Mouse (Mus musculus): ENCODE data around the gene Specc1l. TPM values are rescaled to one million over a fixed set of nuclear protein-coding genes. Genes with fewer than 3 reads are reported as not detected.

Specc1l gene
- total and polyA plus RNA-seq, 2 experiments from 2014 or later = 23.6 to 37.5 TPM

- no peak for TF ChIP-seq CTCF (IDR thresholded peaks at IDR 0.05)
- Histone ChIP-seq H3K9me3 (ENCODE audit: low read length) (no peaks in the 10 kb centered on the region), H3K4me2 (ENCODE audit: low read depth, low read length, poor library complexity, severe bottlenecking) (no peak overlapping the region), H3K4me1 (ENCODE audit: insufficient read depth, low read length) (no peaks in the 10 kb centered on the region), H3K4me3 (ENCODE audit: low read depth, low read length) (no peak overlapping the region), H3K27ac (ENCODE audit: low read depth, low read length) (no peak overlapping the region), H3K27me3 (ENCODE audit: insufficient read depth, low read length) (no peaks in the 10 kb centered on the region), H3K9ac (replicated peaks; ENCODE audit: low read length, poor library complexity, severe bottlenecking) (no peak overlapping the region), H3K36me3 (ENCODE audit: insufficient read depth, low read length) (peaks cover 3% of the 10 kb centered on the region; the same call in 1 of the 2 replicates)
- ATAC-seq (ENCODE audit: low FRiP score) (no peak), DNase-seq (ENCODE audit: low spot score) (no peak)
- WGBS = 84% methylated on average over 4 of the region's 4 CpGs
These were observed 83.1 kb downstream of the Specc1l start for GRCm38 (mm10) chr10:75294926-75295325.

- Histone ChIP-seq H3K4me2 (ENCODE audit: low read depth, low read length, poor library complexity, severe bottlenecking) (no peak overlapping the region), H3K27ac (ENCODE audit: low read depth, low read length) (no peak overlapping the region), H3K4me1 (ENCODE audit: insufficient read depth, low read length) (no peaks in the 10 kb centered on the region), H3K27me3 (ENCODE audit: insufficient read depth, low read length) (no peaks in the 10 kb centered on the region), H3K4me3 (ENCODE audit: low read depth, low read length) (no peak overlapping the region), H3K36me3 (ENCODE audit: insufficient read depth, low read length) (peaks cover 7% of the 10 kb centered on the region), H3K9ac (replicated peaks; ENCODE audit: low read length, poor library complexity, severe bottlenecking) (no peak overlapping the region), H3K9me3 (ENCODE audit: low read length) (no peaks in the 10 kb centered on the region)
- ATAC-seq (ENCODE audit: low FRiP score) (no peak), DNase-seq (ENCODE audit: low spot score) (no peak)
- WGBS = 78% methylated on average over 5 of the region's 5 CpGs
- TF ChIP-seq CTCF (IDR thresholded peaks at IDR 0.05) = no peak
These were observed 86.7 kb downstream of the Specc1l start for GRCm38 (mm10) chr10:75298608-75299007.

- Histone ChIP-seq H3K4me1 (ENCODE audit: insufficient read depth, low read length) (no peaks in the 10 kb centered on the region), H3K4me3 (ENCODE audit: low read depth, low read length) (no peak overlapping the region), H3K9me3 (ENCODE audit: low read length) (no peaks in the 10 kb centered on the region), H3K4me2 (ENCODE audit: low read depth, low read length, poor library complexity, severe bottlenecking) (no peak overlapping the region), H3K9ac (replicated peaks; ENCODE audit: low read length, poor library complexity, severe bottlenecking) (no peak overlapping the region), H3K36me3 (ENCODE audit: insufficient read depth, low read length) (peaks cover 11% of the 10 kb centered on the region), H3K27me3 (ENCODE audit: insufficient read depth, low read length) (no peaks in the 10 kb centered on the region), H3K27ac (ENCODE audit: low read depth, low read length) (no peak overlapping the region)
- peak; percentile 36 for DNase-seq (ENCODE audit: low spot score)
- 80% methylated on average over 5 of the region's 5 CpGs for WGBS
- TF ChIP-seq CTCF (IDR thresholded peaks at IDR 0.05) = no peak
- ATAC-seq (ENCODE audit: low FRiP score) = no peak
These were observed 88.0 kb downstream of the Specc1l start for GRCm38 (mm10) chr10:75299785-75300418.

GRCm38 (mm10) chr10:75301195-75301806 lies 89.4 kb downstream of the Specc1l start:
- DNase-seq (ENCODE audit: low spot score) (no peak), ATAC-seq (ENCODE audit: low FRiP score) (no peak)
- Histone ChIP-seq H3K27ac (ENCODE audit: low read depth, low read length) (no peak overlapping the region), H3K9me3 (ENCODE audit: low read length) (no peaks in the 10 kb centered on the region), H3K4me3 (ENCODE audit: low read depth, low read length) (no peak overlapping the region), H3K9ac (replicated peaks; ENCODE audit: low read length, poor library complexity, severe bottlenecking) (no peak overlapping the region), H3K27me3 (ENCODE audit: insufficient read depth, low read length) (no peaks in the 10 kb centered on the region), H3K36me3 (ENCODE audit: insufficient read depth, low read length) (peaks cover 16% of the 10 kb centered on the region), H3K4me2 (ENCODE audit: low read depth, low read length, poor library complexity, severe bottlenecking) (no peak overlapping the region), H3K4me1 (ENCODE audit: insufficient read depth, low read length) (no peaks in the 10 kb centered on the region)
- WGBS = 94% methylated on average over 12 of the region's 12 CpGs
- TF ChIP-seq CTCF (IDR thresholded peaks at IDR 0.05) = no peak

- Histone ChIP-seq H3K4me3 (ENCODE audit: low read depth, low read length) (no peak overlapping the region), H3K27ac (ENCODE audit: low read depth, low read length) (no peak overlapping the region), H3K36me3 (ENCODE audit: insufficient read depth, low read length) (peaks cover 16% of the 10 kb centered on the region), H3K9ac (replicated peaks; ENCODE audit: low read length, poor library complexity, severe bottlenecking) (no peak overlapping the region), H3K4me2 (ENCODE audit: low read depth, low read length, poor library complexity, severe bottlenecking) (no peak overlapping the region), H3K4me1 (ENCODE audit: insufficient read depth, low read length) (no peaks in the 10 kb centered on the region), H3K9me3 (ENCODE audit: low read length) (no peaks in the 10 kb centered on the region), H3K27me3 (ENCODE audit: insufficient read depth, low read length) (no peaks in the 10 kb centered on the region)
- ATAC-seq (ENCODE audit: low FRiP score) (no peak), DNase-seq (ENCODE audit: low spot score) (no peak)
- 92% methylated on average over 4 of the region's 4 CpGs for WGBS
- TF ChIP-seq CTCF (IDR thresholded peaks at IDR 0.05) = no peak
These were observed 90.1 kb downstream of the Specc1l start for GRCm38 (mm10) chr10:75301937-75302336.

GRCm38 (mm10) chr10:75302536-75302935 lies 90.7 kb downstream of the Specc1l start:
- TF ChIP-seq CTCF (IDR thresholded peaks at IDR 0.05) = no peak
- 93% methylated on average over 4 of the region's 4 CpGs for WGBS

More at GRCm38 (mm10) chr10:75302536-75302935, 90.7 kb downstream of the Specc1l start:
- DNase-seq (ENCODE audit: low spot score) = no peak
- no peak overlapping the region for H3K4me3 ChIP-seq (ENCODE audit: low read depth, low read length)
- H3K36me3 ChIP-seq (ENCODE audit: insufficient read depth, low read length) = peaks cover 22% of the 10 kb centered on the region
- no peak for ATAC-seq (ENCODE audit: low FRiP score)
- no peak overlapping the region for H3K27ac ChIP-seq (ENCODE audit: low read depth, low read length)
- H3K4me2 ChIP-seq (ENCODE audit: low read depth, low read length, poor library complexity, severe bottlenecking) = no peak overlapping the region
- no peak overlapping the region for H3K9ac ChIP-seq (replicated peaks; ENCODE audit: low read length, poor library complexity, severe bottlenecking)
- no peaks in the 10 kb centered on the region for H3K9me3 ChIP-seq (ENCODE audit: low read length)
- H3K27me3 ChIP-seq (ENCODE audit: insufficient read depth, low read length) = no peaks in the 10 kb centered on the region
- no peaks in the 10 kb centered on the region for H3K4me1 ChIP-seq (ENCODE audit: insufficient read depth, low read length)
